Mouse (Mus musculus) right cerebral cortex, adult 18-20 months (tissue): Measurements from ENCODE around the gene Gmfg.
A peak's percentile ranks its signal among the peaks of the same experiment; 100 is the strongest.

Experiments used
- DNase-seq: peaks from one replicate; pipeline ENCODE4 v3.0.0; 2022; ENCODE audit warnings: mixed read lengths

Gene Gmfg

GRCm38 (mm10) chr7:28438771-28439170, 1.5 kb downstream of the Gmfg start:
- no peak for DNase-seq

- DNase-seq, result no peak
Measured at GRCm38 (mm10) chr7:28440739-28441138, 3.5 kb downstream of the Gmfg start.

GRCm38 (mm10) chr7:28441776-28442485, 4.7 kb downstream of the Gmfg start:
- no peak for DNase-seq

GRCm38 (mm10) chr7:28442688-28443087, 5.4 kb downstream of the Gmfg start:
- no peak for DNase-seq

GRCm38 (mm10) chr7:28444344-28444974, 7.2 kb downstream of the Gmfg start:
- DNase-seq, result no peak

- DNase-seq, result peak; percentile 66
Measured at GRCm38 (mm10) chr7:28446446-28446845, 9.2 kb downstream of the Gmfg start.

- DNase-seq, result no peak
Measured at GRCm38 (mm10) chr7:28447101-28447830, 10.0 kb downstream of the Gmfg start.

GRCm38 (mm10) chr7:28447865-28448820, 10.9 kb downstream of the Gmfg start:
- DNase-seq, result no peak

GRCm38 (mm10) chr7:28451531-28452360, 14.5 kb downstream of the Gmfg start, which contains the start of gene Lrfn1:
Gene Lrfn1, plus strand, starts transcription at chr7:28451980.
- DNase-seq, result no peak

- no peak for DNase-seq
Measured at GRCm38 (mm10) chr7:28452361-28453005, 15.2 kb downstream of the Gmfg start.

GRCm38 (mm10) chr7:28460361-28460760, 23.1 kb downstream of the Gmfg start:
- no peak for DNase-seq

- DNase-seq, result no peak
Measured at GRCm38 (mm10) chr7:28462769-28463168, 25.5 kb downstream of the Gmfg start.

GRCm38 (mm10) chr7:28464416-28465212, 27.4 kb downstream of the Gmfg start:
- DNase-seq, result peak; percentile 95

- DNase-seq, result no peak
Measured at GRCm38 (mm10) chr7:28466721-28467212, 29.5 kb downstream of the Gmfg start.

GRCm38 (mm10) chr7:28467213-28467751, 30.0 kb downstream of the Gmfg start:
- DNase-seq, result no peak

GRCm38 (mm10) chr7:28476191-28476590, 38.9 kb downstream of the Gmfg start:
- no peak for DNase-seq

- no peak for DNase-seq
Measured at GRCm38 (mm10) chr7:28477363-28477762, 40.1 kb downstream of the Gmfg start.

- no peak for DNase-seq
Measured at GRCm38 (mm10) chr7:28478854-28479253, 41.6 kb downstream of the Gmfg start.

GRCm38 (mm10) chr7:28482854-28483253, 45.6 kb downstream of the Gmfg start:
- DNase-seq, result peak; percentile 73

- no peak for DNase-seq
Measured at GRCm38 (mm10) chr7:28484192-28484591, 46.9 kb downstream of the Gmfg start.
